Mouse (Mus musculus) MEL (cell line): ENCODE data around the gene Zfp111.

ENCODE experiments used
- CHD1 ChIP-seq: IDR thresholded peaks from 2 replicates; pipeline ENCODE4 v1.6.1; 2012; ENCODE audit warnings: low read depth, mild to moderate bottlenecking, inconsistent platforms, low read length, improper control_type of control experiment
- CHD2 ChIP-seq: IDR thresholded peaks from 2 replicates; pipeline ENCODE4 v1.6.1; 2011; ENCODE audit warnings: low read length, improper control_type of control experiment
- CTCF ChIP-seq, 3 experiments: IDR thresholded peaks in 2 of 3; conservative IDR thresholded peaks in 1 of 3; 2 replicates each; pipeline ENCODE4 v1.5.1; 2011 to 2012; ENCODE audit warnings: low read length in 3 of 3, low read depth in 2 of 3, mild to moderate bottlenecking in 2 of 3, improper control_type of control experiment in 1 of 3, inconsistent platforms in 1 of 3, mixed read lengths in 1 of 3, moderate library complexity in 1 of 3; ENCODE audit not compliant: control insufficient read depth in 1 of 3, insufficient read depth in 1 of 3, poor library complexity in 1 of 3, severe bottlenecking in 1 of 3
- EP300 ChIP-seq, 2 experiments: IDR thresholded peaks; 2 replicates each; pipeline ENCODE4 v1.6.1; 2011; ENCODE audit warnings: improper control_type of control experiment in 2 of 2, low read length in 2 of 2, low read depth in 1 of 2, mild to moderate bottlenecking in 1 of 2
- ETS1 ChIP-seq: IDR thresholded peaks from 2 replicates; pipeline ENCODE4 v1.6.1; 2012; ENCODE audit warnings: low read depth, mild to moderate bottlenecking, inconsistent platforms, low read length, improper control_type of control experiment, moderate library complexity
- GATA1 ChIP-seq: IDR thresholded peaks from 2 replicates; pipeline ENCODE4 v1.6.1; 2011; ENCODE audit warnings: low read depth, low read length, improper control_type of control experiment
- KAT2A ChIP-seq: conservative IDR thresholded peaks from 2 replicates; pipeline ENCODE4 v1.6.1; 2012; ENCODE audit warnings: low read depth, low read length, improper control_type of control experiment, inconsistent platforms
- MAX ChIP-seq: IDR thresholded peaks from 2 replicates; pipeline ENCODE4 v1.6.1; 2011; ENCODE audit warnings: low read length, improper control_type of control experiment
- MXI1 ChIP-seq: IDR thresholded peaks from 2 replicates; pipeline ENCODE4 v1.6.1; 2011; ENCODE audit warnings: mild to moderate bottlenecking, low read depth, low read length, improper control_type of control experiment
- MYC ChIP-seq: IDR thresholded peaks from 2 replicates; pipeline ENCODE4 v1.6.1; 2011; ENCODE audit warnings: low read depth, mild to moderate bottlenecking, low read length, improper control_type of control experiment, moderate library complexity
- POLR2A ChIP-seq, 2 experiments: IDR thresholded peaks; 2 replicates each; pipeline ENCODE4 v1.6.1; 2011 to 2012; ENCODE audit warnings: low read length in 2 of 2, mild to moderate bottlenecking in 2 of 2, control low read depth in 1 of 2, improper control_type of control experiment in 1 of 2, low read depth in 1 of 2, moderate library complexity in 1 of 2; ENCODE audit not compliant: control insufficient read depth in 1 of 2, insufficient read depth in 1 of 2, poor library complexity in 1 of 2
- TBP ChIP-seq: IDR thresholded peaks from 2 replicates; pipeline ENCODE4 v1.8.0; 2011; ENCODE audit warnings: low read depth, low read length, improper control_type of control experiment
- ZNF384 ChIP-seq: IDR thresholded peaks from 2 replicates; pipeline ENCODE4 v1.6.1; 2012; ENCODE audit warnings: low read depth, mild to moderate bottlenecking, inconsistent platforms, low read length, improper control_type of control experiment

DNA sequence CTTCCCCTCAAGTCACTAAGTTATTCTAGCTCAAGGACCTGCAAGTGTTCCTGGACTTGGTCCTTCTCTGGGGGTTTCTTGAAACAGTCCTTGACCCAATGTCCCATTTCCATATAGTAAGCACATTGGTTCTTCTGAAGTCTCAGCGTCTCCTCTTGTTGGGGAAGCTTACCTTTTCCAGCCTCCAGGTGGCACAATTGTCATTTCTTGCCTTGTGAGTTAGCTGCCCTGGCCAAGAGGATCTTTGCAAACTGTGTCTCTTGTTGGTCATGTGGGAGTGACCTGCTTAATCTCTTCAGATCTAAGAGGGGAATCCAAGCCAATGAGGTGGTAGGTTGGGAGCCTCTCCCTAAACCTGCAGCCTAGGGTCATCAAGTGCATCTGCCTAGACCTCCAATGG lies 58.0 kb downstream of the Zfp111 start:
- TF ChIP-seq CTCF (IDR thresholded peaks at IDR 0.05 in 2 of 3, conservative IDR thresholded peaks at IDR 0.05 in 1 of 3; ENCODE audit: control insufficient read depth in 1 of 3, insufficient read depth in 1 of 3, low read depth in 2 of 3, low read length in 3 of 3, poor library complexity in 1 of 3, severe bottlenecking in 1 of 3) (peak in 2 of 3 experiments; percentile 7 to 28; a peak in 3 of 6 replicates), ZNF384 (no peak), KAT2A (no peak), POLR2A (IDR thresholded peaks at IDR 0.05; ENCODE audit: control insufficient read depth in 1 of 2, insufficient read depth in 1 of 2, low read depth in 1 of 2, low read length in 2 of 2, poor library complexity in 1 of 2) (no peak), CHD1 (no peak), GATA1 (no peak), MXI1 (no peak), EP300 (IDR thresholded peaks at IDR 0.05; ENCODE audit: low read depth in 1 of 2, low read length in 2 of 2) (no peak), ETS1 (no peak), MAX (no peak), CHD2 (no peak), TBP (no peak), MYC (no peak)
